Mouse (Mus musculus): ENCODE measurements around the gene Pla1a.

DNA sequence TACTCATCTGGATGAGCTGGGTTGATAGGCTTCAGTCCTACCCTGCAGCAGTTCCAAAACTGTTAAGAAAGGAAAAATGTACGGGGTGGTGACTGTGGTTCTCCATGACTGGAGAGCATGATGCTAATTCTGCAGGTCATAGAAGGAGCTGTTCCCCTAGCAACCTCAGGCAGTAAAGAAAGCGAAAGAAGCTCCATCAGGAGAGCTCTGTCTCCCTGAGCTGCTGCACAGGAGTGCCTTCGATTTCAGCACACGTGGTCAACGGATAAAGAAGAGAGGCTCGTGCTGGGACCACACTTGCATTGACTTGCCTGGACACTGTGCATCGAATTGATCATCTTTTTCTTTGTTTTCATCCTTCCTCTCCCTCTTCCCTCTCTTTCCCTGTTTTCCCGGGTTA, 9.3 kb upstream of the Pla1a start:
- TF ChIP-seq CTCF (IDR thresholded peaks at IDR 0.05), result no peak
- no peak for TF ChIP-seq EP300 (IDR thresholded peaks at IDR 0.05)

All from lung, postnatal 0 days (tissue).